Mouse (Mus musculus) MEL (cell line): ENCODE data around the gene Xrcc6.

Source experiments
- CTCF ChIP-seq, 3 experiments: IDR thresholded peaks in 2 of 3; conservative IDR thresholded peaks in 1 of 3; 2 replicates each; pipeline ENCODE4 v1.5.1; 2011 to 2012; ENCODE audit warnings: low read length in 3 of 3, low read depth in 2 of 3, mild to moderate bottlenecking in 2 of 3, improper control_type of control experiment in 1 of 3, inconsistent platforms in 1 of 3, mixed read lengths in 1 of 3, moderate library complexity in 1 of 3; ENCODE audit not compliant: control insufficient read depth in 1 of 3, insufficient read depth in 1 of 3, poor library complexity in 1 of 3, severe bottlenecking in 1 of 3
- EP300 ChIP-seq, 2 experiments: IDR thresholded peaks; 2 replicates each; pipeline ENCODE4 v1.6.1; 2011; ENCODE audit warnings: improper control_type of control experiment in 2 of 2, low read length in 2 of 2, low read depth in 1 of 2, mild to moderate bottlenecking in 1 of 2
- TBP ChIP-seq: IDR thresholded peaks from 2 replicates; pipeline ENCODE4 v1.8.0; 2011; ENCODE audit warnings: low read depth, low read length, improper control_type of control experiment

DNA sequence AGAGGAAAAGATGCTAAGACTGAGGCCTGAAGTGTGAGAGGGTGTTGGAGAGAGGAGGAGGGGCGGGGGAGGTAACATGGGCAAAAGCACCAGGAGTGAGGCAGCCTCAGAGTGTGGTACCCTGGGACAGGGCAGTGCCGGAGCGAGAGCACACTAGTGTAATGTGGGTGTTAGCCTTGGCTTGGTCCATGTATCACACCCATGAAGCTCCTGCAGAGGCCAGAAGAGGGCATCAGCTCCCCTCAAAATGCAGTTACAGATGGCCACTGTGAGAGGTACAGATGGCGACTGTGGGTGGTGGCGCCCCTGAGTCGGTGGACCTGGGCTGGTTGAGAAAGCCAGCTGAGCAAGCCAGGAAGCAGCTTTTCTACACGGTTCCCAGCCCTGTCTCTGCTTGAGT, 93.5 kb downstream of the Xrcc6 start:
- TF ChIP-seq TBP, result no peak
- TF ChIP-seq CTCF (IDR thresholded peaks at IDR 0.05 in 2 of 3, conservative IDR thresholded peaks at IDR 0.05 in 1 of 3; ENCODE audit: control insufficient read depth in 1 of 3, insufficient read depth in 1 of 3, low read depth in 2 of 3, low read length in 3 of 3, poor library complexity in 1 of 3, severe bottlenecking in 1 of 3), result no peak; a peak in 1 of 6 replicates
- no peak for TF ChIP-seq EP300 (IDR thresholded peaks at IDR 0.05; ENCODE audit: low read depth in 1 of 2, low read length in 2 of 2)
